Mouse (Mus musculus) heart, postnatal 0 days (tissue): ENCODE results near the gene Impg1. TPM values are rescaled to one million over a fixed set of nuclear protein-coding genes. Genes with fewer than 3 reads are reported as not detected.

ENCODE experiments used
- ATAC-seq: fragments of 200-750 bp; cut with Nextera tagmentation; 2 replicates; pipeline ENCODE4 v1.8.0; 2017; ENCODE audit warnings: low read depth, moderate number of reproducible peaks, moderate library complexity; ENCODE audit not compliant: insufficient read depth
- DNase-seq: peaks from one replicate; pipeline ENCODE4 v3.0.0-alpha.2; 2016; ENCODE audit warnings: low spot score
- H3K27ac ChIP-seq: fragments of 300-500 bp; sonication (generic); 2 replicates; pipeline ENCODE4 v1.5.1; 2014; ENCODE audit warnings: low read depth, mild to moderate bottlenecking
- H3K27me3 ChIP-seq: fragments of 300-500 bp; sonication (generic); 2 replicates; pipeline ENCODE4 v1.6.1; 2014; ENCODE audit warnings: low read length, mixed read lengths; ENCODE audit not compliant: control insufficient read depth, insufficient read depth
- H3K36me3 ChIP-seq: fragments of 300-500 bp; sonication (generic); replicated peaks from 2 replicates; pipeline ENCODE4 v1.6.1; 2014; ENCODE audit warnings: low read length, mixed read lengths; ENCODE audit not compliant: control insufficient read depth, insufficient read depth
- H3K4me1 ChIP-seq: fragments of 300-500 bp; sonication (generic); 2 replicates; pipeline ENCODE4 v1.6.1; 2014; ENCODE audit warnings: antibody characterized with exemption; ENCODE audit not compliant: control insufficient read depth, insufficient read depth
- H3K4me2 ChIP-seq: fragments of 300-500 bp; sonication (generic); 2 replicates; pipeline ENCODE4 v1.6.1; 2014; ENCODE audit warnings: low read depth, mild to moderate bottlenecking, low read length, moderate library complexity
- H3K4me3 ChIP-seq: fragments of 300-500 bp; sonication (generic); 2 replicates; pipeline ENCODE4 v1.5.1; 2014; ENCODE audit warnings: low read depth, low read length
- H3K9ac ChIP-seq: fragments of 300-500 bp; sonication (generic); replicated peaks from 2 replicates; pipeline ENCODE4 v1.6.1; 2014; ENCODE audit warnings: low read depth, low read length, mixed read lengths
- H3K9me3 ChIP-seq: fragments of 300-500 bp; sonication (generic); replicated peaks from 2 replicates; pipeline ENCODE4 v1.6.1; 2016; ENCODE audit warnings: low read length; ENCODE audit not compliant: control insufficient read depth
- CTCF ChIP-seq: IDR thresholded peaks from 2 replicates; pipeline ENCODE4 v1.5.1; 2016; ENCODE audit warnings: antibody characterized with exemption, control low read depth, low read depth
- EP300 ChIP-seq: IDR thresholded peaks from 2 replicates; pipeline ENCODE4 v1.6.1; 2016; ENCODE audit warnings: antibody characterized with exemption, low read depth
- WGBS: fragments of 180-500 bp; shearing (Covaris S2); extraction: QIAGEN DNeasy Blood & Tissue Kit; methylation state at CpG from one replicate; pipeline ENCODE4 v1.1.7; 2014; 5-methylcytosine and 5-hydroxymethylcytosine counted together
- polyA plus RNA-seq: library from polyadenylated mRNA; unstranded; fragments of >200 nt; fragmentation: Nextera tagmentation; extraction: Ambion mirVana; gene quantifications from 2 replicates; pipeline ENCODE4 v1.2.1, GENCODE M21; 2015
- total RNA-seq: library from RNA; depleted of rRNA; stranded (reverse); fragments of >200 nt; gene quantifications from 2 replicates; pipeline ENCODE4 v1.2.3, GENCODE M21; 2014; ENCODE audit warnings: low replicate concordance

Gene Impg1
- total and polyA plus RNA-seq, 2 experiments from 2014 or later: not detected

GRCm38 (mm10) chr9:80386492-80386891 lies 78.8 kb downstream of the Impg1 start:
- H3K36me3 ChIP-seq: no peaks in the 10 kb centered on the region
- H3K9me3 ChIP-seq: no peaks in the 10 kb centered on the region
- H3K9ac ChIP-seq: no peak overlapping the region
- no peak overlapping the region for H3K27ac ChIP-seq
- 21% methylated on average over 5 of the region's 5 CpGs for WGBS
- DNase-seq (no peak), ATAC-seq (no peak)
- H3K4me1 ChIP-seq: peaks cover 5% of the 10 kb centered on the region
- H3K4me3 ChIP-seq: no peak overlapping the region
- peak; percentile 55 for TF ChIP-seq CTCF
- TF ChIP-seq EP300: no peak
- no peaks in the 10 kb centered on the region for H3K27me3 ChIP-seq
- no peak overlapping the region for H3K4me2 ChIP-seq

DNA sequence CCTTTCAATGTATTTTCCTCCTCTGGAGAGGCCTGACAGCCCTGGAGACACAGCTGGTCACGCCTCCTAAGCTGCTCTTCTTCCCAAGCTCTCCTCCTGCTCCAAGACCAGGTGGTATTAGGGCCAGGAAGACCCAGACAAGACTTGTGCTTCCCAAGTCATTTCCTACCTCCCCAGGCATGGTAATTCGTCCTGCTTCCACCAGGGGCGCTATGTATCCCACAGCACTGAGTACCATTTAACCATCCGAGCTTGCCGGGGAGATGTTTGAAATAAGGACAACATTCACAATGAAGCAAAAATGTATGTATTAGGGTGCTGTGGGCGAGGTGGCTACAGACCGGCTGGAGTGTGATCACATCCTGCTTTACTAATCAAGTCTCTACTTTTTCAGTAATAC lies 79.3 kb downstream of the Impg1 start:
- Histone ChIP-seq H3K9ac (no peak overlapping the region), H3K4me1 (peaks cover 5% of the 10 kb centered on the region), H3K4me3 (no peak overlapping the region), H3K36me3 (no peaks in the 10 kb centered on the region), H3K4me2 (no peak overlapping the region), H3K27me3 (no peaks in the 10 kb centered on the region), H3K9me3 (no peaks in the 10 kb centered on the region), H3K27ac (no peak overlapping the region)
- 46% methylated on average over 7 of the region's 7 CpGs for WGBS
- peak; percentile 20 for DNase-seq
- TF ChIP-seq EP300 (no peak), CTCF (peak; percentile 61)
- no peak for ATAC-seq

DNA sequence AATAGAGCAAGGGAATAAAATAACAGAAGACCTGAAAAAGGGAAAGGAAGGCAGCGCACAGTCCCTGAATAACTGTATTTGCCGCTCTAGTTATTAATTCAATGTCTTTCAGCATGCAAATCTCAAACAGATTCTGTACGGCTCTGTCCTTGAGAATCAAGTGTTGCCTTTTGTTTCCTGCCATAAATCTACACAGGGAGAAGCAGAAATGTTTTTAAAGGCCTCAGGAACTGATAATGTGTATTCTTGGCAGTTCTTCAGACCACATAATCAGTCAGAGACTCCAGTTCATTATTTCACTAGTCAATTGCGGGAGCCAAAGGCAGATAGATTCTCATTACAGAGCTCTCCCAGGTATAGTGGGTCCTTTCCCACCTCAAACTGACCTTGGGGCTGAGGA lies 82.6 kb downstream of the Impg1 start:
- peaks cover 5% of the 10 kb centered on the region for H3K4me1 ChIP-seq
- TF ChIP-seq EP300 (no peak), CTCF (no peak)
- no peaks in the 10 kb centered on the region for H3K36me3 ChIP-seq
- ATAC-seq: no peak
- no peak overlapping the region for H3K27ac ChIP-seq
- no peak for DNase-seq
- no peak overlapping the region for H3K9ac ChIP-seq
- H3K4me3 ChIP-seq: no peak overlapping the region
- H3K27me3 ChIP-seq: no peaks in the 10 kb centered on the region
- no peak overlapping the region for H3K4me2 ChIP-seq
- WGBS: 49% methylated on average over 4 of the region's 4 CpGs
- H3K9me3 ChIP-seq: no peaks in the 10 kb centered on the region

GRCm38 (mm10) chr9:80380078-80380645 lies 85.1 kb downstream of the Impg1 start:
- WGBS: 94% methylated on average over 2 of the region's 2 CpGs
- DNase-seq: no peak
- peaks cover 5% of the 10 kb centered on the region for H3K4me1 ChIP-seq
- H3K36me3 ChIP-seq: no peaks in the 10 kb centered on the region
- no peak overlapping the region for H3K4me3 ChIP-seq
- TF ChIP-seq EP300 (no peak), CTCF (no peak)
- no peaks in the 10 kb centered on the region for H3K27me3 ChIP-seq
- no peaks in the 10 kb centered on the region for H3K9me3 ChIP-seq
- no peak overlapping the region for H3K4me2 ChIP-seq
- no peak overlapping the region for H3K27ac ChIP-seq
- no peak overlapping the region for H3K9ac ChIP-seq
- ATAC-seq: no peak

DNA sequence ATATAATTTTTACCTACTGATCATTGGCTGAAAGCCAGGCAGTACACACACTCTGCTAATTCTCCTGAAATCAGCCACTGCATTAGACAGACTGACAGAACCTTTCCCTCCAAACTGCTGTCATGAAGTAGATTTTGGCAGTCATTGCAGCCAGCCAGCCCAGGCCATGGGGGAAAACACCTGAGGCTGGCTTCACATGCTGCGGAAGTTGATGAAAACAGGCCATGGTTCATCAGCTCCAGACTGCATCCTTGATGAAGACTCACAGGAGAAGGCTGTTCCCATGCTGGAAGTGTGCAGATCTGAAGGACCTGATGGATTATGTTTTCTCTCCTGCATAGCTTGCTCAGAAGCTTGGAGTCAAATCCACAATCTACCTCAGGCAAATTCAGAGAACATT lies 91.2 kb downstream of the Impg1 start:
- no peak overlapping the region for H3K9ac ChIP-seq
- H3K27ac ChIP-seq: no peak overlapping the region
- H3K4me1 ChIP-seq: no peaks in the 10 kb centered on the region; the same call in 1 of the 2 replicates
- H3K4me2 ChIP-seq: no peak overlapping the region
- ATAC-seq (no peak), DNase-seq (no peak)
- H3K9me3 ChIP-seq: no peaks in the 10 kb centered on the region
- TF ChIP-seq EP300 (no peak), CTCF (no peak)
- H3K36me3 ChIP-seq: no peaks in the 10 kb centered on the region
- H3K27me3 ChIP-seq: no peaks in the 10 kb centered on the region
- no peak overlapping the region for H3K4me3 ChIP-seq
- WGBS: 76% methylated on average over 1 of the region's 1 CpGs

DNA sequence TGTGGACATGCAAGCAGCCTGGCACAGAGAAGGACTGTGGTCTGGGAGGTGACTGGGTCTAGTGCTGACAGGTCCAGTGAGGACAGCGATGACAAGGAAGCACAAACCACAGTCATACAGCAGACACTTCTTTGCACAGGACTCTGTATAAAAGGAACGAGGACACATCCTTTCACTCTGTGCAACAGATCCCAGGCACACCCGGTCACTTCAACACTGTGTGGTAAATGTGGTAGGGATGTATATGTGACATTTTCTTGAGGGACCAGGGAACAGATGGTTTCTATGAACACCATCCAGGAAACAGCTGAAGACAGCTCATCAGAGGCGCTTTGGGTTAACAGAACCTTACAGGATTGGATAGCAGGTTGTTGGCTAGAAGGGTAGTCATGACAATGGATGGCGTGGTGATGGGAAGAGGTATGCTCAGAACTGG lies 92.0 kb downstream of the Impg1 start:
- no peak for TF ChIP-seq CTCF
- no peak for TF ChIP-seq EP300
- Histone ChIP-seq H3K9me3 (no peaks in the 10 kb centered on the region), H3K36me3 (no peaks in the 10 kb centered on the region), H3K9ac (no peak overlapping the region), H3K4me3 (no peak overlapping the region), H3K4me2 (no peak overlapping the region), H3K4me1 (no peaks in the 10 kb centered on the region; the same call in 1 of the 2 replicates), H3K27ac (no peak overlapping the region), H3K27me3 (no peaks in the 10 kb centered on the region)
- 40% methylated on average over 5 of the region's 5 CpGs for WGBS
- DNase-seq (no peak), ATAC-seq (no peak)
